Mouse (Mus musculus) intestine, embryonic 14.5 days (tissue): ENCODE results near the gene Ctrc. TPM values are rescaled to one million over a fixed set of nuclear protein-coding genes. Genes with fewer than 3 reads are reported as not detected.
A peak's percentile ranks its signal among the peaks of the same experiment; 100 is the strongest.

Source experiments
- ATAC-seq: fragments of 200-750 bp; cut with Nextera tagmentation; replicated peaks from 2 replicates; pipeline ENCODE4 v1.8.0; 2017; ENCODE audit warnings: low read depth, moderate number of reproducible peaks, moderate TSS enrichment, moderate library complexity; ENCODE audit not compliant: low FRiP score, low TSS enrichment
- DNase-seq: peaks from one replicate; pipeline ENCODE4 v3.0.0-alpha.2; 2018; ENCODE audit warnings: low spot score
- H3K27ac ChIP-seq: fragments of 300-500 bp; sonication (generic); 2 replicates; pipeline ENCODE4 v1.5.1; 2014; ENCODE audit warnings: low read depth, mild to moderate bottlenecking, control low read depth
- H3K27me3 ChIP-seq: fragments of 300-500 bp; sonication (generic); replicated peaks from 2 replicates; pipeline ENCODE4 v1.6.1; 2014; ENCODE audit warnings: low read length, control low read depth; ENCODE audit not compliant: control insufficient read depth, insufficient read depth
- H3K36me3 ChIP-seq: fragments of 300-500 bp; sonication (generic); 2 replicates; pipeline ENCODE4 v1.6.1; 2014; ENCODE audit warnings: low read length, control low read depth; ENCODE audit not compliant: control insufficient read depth, insufficient read depth
- H3K4me1 ChIP-seq: fragments of 300-500 bp; sonication (generic); replicated peaks from 2 replicates; pipeline ENCODE4 v1.6.1; 2014; ENCODE audit warnings: low read length, control low read depth, mixed read lengths; ENCODE audit not compliant: control insufficient read depth, insufficient read depth
- H3K4me2 ChIP-seq: fragments of 300-500 bp; sonication (generic); 2 replicates; pipeline ENCODE4 v1.6.1; 2014; ENCODE audit warnings: low read length
- H3K4me3 ChIP-seq: fragments of 300-500 bp; sonication (generic); 2 replicates; pipeline ENCODE4 v1.5.1; 2014; ENCODE audit warnings: low read depth, low read length, control low read depth, mixed read lengths
- H3K9ac ChIP-seq: fragments of 300-500 bp; sonication (generic); 2 replicates; pipeline ENCODE4 v1.6.1; 2014; ENCODE audit warnings: mild to moderate bottlenecking, low read length
- H3K9me3 ChIP-seq: fragments of 300-500 bp; sonication (generic); 2 replicates; pipeline ENCODE4 v1.6.1; 2016; ENCODE audit warnings: low read length, control low read depth; ENCODE audit not compliant: control insufficient read depth
- WGBS: fragments of 180-500 bp; shearing (Covaris S2); extraction: QIAGEN DNeasy Blood & Tissue Kit; methylation state at CpG from one replicate; pipeline ENCODE4 v1.1.7; 2014; 5-methylcytosine and 5-hydroxymethylcytosine counted together
- polyA plus RNA-seq: library from polyadenylated mRNA; unstranded; fragments of >200 nt; fragmentation: Nextera tagmentation; extraction: Ambion mirVana; gene quantifications from 2 replicates; pipeline ENCODE4 v1.2.1, GENCODE M21; 2014

Gene Ctrc
- polyA plus RNA-seq, 1 experiment from 2014 or later, result not detected

GRCm38 (mm10) chr4:141809850-141810464, 36.2 kb downstream of the Ctrc start:
- H3K4me3 ChIP-seq, result no peak overlapping the region
- ATAC-seq, result peak; percentile 67; the same call in 1 of the 2 replicates
- H3K27me3 ChIP-seq, result no peaks in the 10 kb centered on the region
- no peak overlapping the region for H3K27ac ChIP-seq
- peaks cover 94% of the 10 kb centered on the region for H3K36me3 ChIP-seq
- H3K9ac ChIP-seq, result no peak overlapping the region
- no peaks in the 10 kb centered on the region for H3K9me3 ChIP-seq
- no peaks in the 10 kb centered on the region for H3K4me1 ChIP-seq
- DNase-seq, result no peak
- 81% methylated on average over 8 of the region's 8 CpGs for WGBS
- H3K4me2 ChIP-seq, result no peak overlapping the region

GRCm38 (mm10) chr4:141805886-141806285, 40.3 kb downstream of the Ctrc start:
- Histone ChIP-seq H3K27me3 (no peaks in the 10 kb centered on the region), H3K27ac (no peak overlapping the region), H3K4me3 (no peak overlapping the region), H3K4me2 (no peak overlapping the region), H3K36me3 (peaks cover 76% of the 10 kb centered on the region), H3K4me1 (no peaks in the 10 kb centered on the region), H3K9me3 (no peaks in the 10 kb centered on the region), H3K9ac (no peak overlapping the region)
- no peak for ATAC-seq
- WGBS, result 94% methylated on average over 8 of the region's 8 CpGs
- DNase-seq, result no peak

- no peak for DNase-seq
- Histone ChIP-seq H3K4me1 (no peaks in the 10 kb centered on the region), H3K9me3 (no peaks in the 10 kb centered on the region), H3K4me3 (no peak overlapping the region), H3K9ac (no peak overlapping the region), H3K27me3 (no peaks in the 10 kb centered on the region), H3K4me2 (no peak overlapping the region), H3K27ac (no peak overlapping the region), H3K36me3 (peaks cover 58% of the 10 kb centered on the region)
- WGBS, result 87% methylated on average over 4 of the region's 4 CpGs
- ATAC-seq, result no peak
These were observed 42.1 kb downstream of the Ctrc start for GRCm38 (mm10) chr4:141804105-141804504.

- DNase-seq, result no peak
- no peaks in the 10 kb centered on the region for H3K27me3 ChIP-seq
- no peaks in the 10 kb centered on the region for H3K9me3 ChIP-seq
- peaks cover 14% of the 10 kb centered on the region for H3K36me3 ChIP-seq
- no peak overlapping the region for H3K9ac ChIP-seq
- ATAC-seq, result no peak
- H3K27ac ChIP-seq, result no peak overlapping the region
- H3K4me1 ChIP-seq, result peaks cover 19% of the 10 kb centered on the region
- H3K4me3 ChIP-seq, result no peak overlapping the region
- H3K4me2 ChIP-seq, result no peak overlapping the region
- 95% methylated on average over 5 of the region's 5 CpGs for WGBS
These were observed 48.6 kb downstream of the Ctrc start for GRCm38 (mm10) chr4:141797545-141797944.

GRCm38 (mm10) chr4:141796954-141797353, 49.2 kb downstream of the Ctrc start:
- no peak overlapping the region for H3K4me3 ChIP-seq
- H3K27ac ChIP-seq, result no peak overlapping the region
- H3K9ac ChIP-seq, result no peak overlapping the region
- H3K36me3 ChIP-seq, result peaks cover 14% of the 10 kb centered on the region
- DNase-seq (no peak), ATAC-seq (no peak)
- peaks cover 19% of the 10 kb centered on the region for H3K4me1 ChIP-seq
- no peaks in the 10 kb centered on the region for H3K27me3 ChIP-seq
- no peak overlapping the region for H3K4me2 ChIP-seq
- 86% methylated on average over 4 of the region's 4 CpGs for WGBS
- H3K9me3 ChIP-seq, result no peaks in the 10 kb centered on the region

GRCm38 (mm10) chr4:141796356-141796755, 49.8 kb downstream of the Ctrc start:
- DNase-seq, result no peak
- Histone ChIP-seq H3K27me3 (no peaks in the 10 kb centered on the region), H3K4me3 (no peak overlapping the region), H3K9ac (no peak overlapping the region), H3K4me2 (no peak overlapping the region), H3K36me3 (peaks cover 14% of the 10 kb centered on the region), H3K9me3 (no peaks in the 10 kb centered on the region), H3K27ac (no peak overlapping the region), H3K4me1 (peaks cover 19% of the 10 kb centered on the region)
- no peak for ATAC-seq
- 78% methylated on average over 7 of the region's 7 CpGs for WGBS

GRCm38 (mm10) chr4:141794152-141794535, 52.0 kb downstream of the Ctrc start:
- Histone ChIP-seq H3K4me1 (peaks cover 26% of the 10 kb centered on the region), H3K9me3 (no peaks in the 10 kb centered on the region), H3K36me3 (peaks cover 14% of the 10 kb centered on the region), H3K27ac (peak overlapping the region; percentile 94), H3K4me3 (peak overlapping the region; percentile 62), H3K4me2 (peak overlapping the region; percentile 57), H3K9ac (peak overlapping the region; percentile 61), H3K27me3 (no peaks in the 10 kb centered on the region)
- 15% methylated on average over 5 of the region's 5 CpGs for WGBS
- ATAC-seq, result no peak
- no peak for DNase-seq

- H3K27ac ChIP-seq, result peak within 1 kb of the TSS; percentile 94
- H3K36me3 ChIP-seq, result peaks cover 14% of the 10 kb centered on the region
- H3K27me3 ChIP-seq, result no peaks in the 10 kb centered on the region
- ATAC-seq (peak; percentile 84), DNase-seq (peak; percentile 99)
- under 1% methylated on average over 77 of the region's 80 CpGs for WGBS
- H3K4me1 ChIP-seq, result peaks cover 26% of the 10 kb centered on the region
- H3K9me3 ChIP-seq, result no peaks in the 10 kb centered on the region
- peak within 1 kb of the TSS; percentile 57 for H3K4me2 ChIP-seq
- peak within 1 kb of the TSS; percentile 62 for H3K4me3 ChIP-seq
- H3K9ac ChIP-seq, result peak within 1 kb of the TSS; percentile 61
These were observed 52.6 kb downstream of the Ctrc start, which contains the start of gene Casp9 for GRCm38 (mm10) chr4:141793282-141794151. Gene Casp9, plus strand, starts transcription at chr4:141793612.
